Mouse (Mus musculus) embryonic stem cell, embryonic (primary cell): ENCODE results near the gene Zan.

Source experiments
- CTCF ChIA-PET, 4 experiments: fragments of 300-600 bp in 2 of 4; fragments of 350-600 bp in 2 of 4; sonication (Branson Sonifier 250); formaldehyde crosslinking; loops; one replicate each; lab custom pipeline; 2022; ENCODE audit warnings: inconsistent platforms in 2 of 4; lab: Charles Lee
- POLR2A ChIA-PET, 4 experiments: fragments of 300-600 bp in 2 of 4; fragments of 350-600 bp in 2 of 4; sonication (Branson Sonifier 250); formaldehyde crosslinking; loops; one replicate each; lab custom pipeline; 2022; ENCODE audit warnings: antibody characterized with exemption in 4 of 4, inconsistent platforms in 1 of 4; lab: Charles Lee

Zan gene

DNA sequence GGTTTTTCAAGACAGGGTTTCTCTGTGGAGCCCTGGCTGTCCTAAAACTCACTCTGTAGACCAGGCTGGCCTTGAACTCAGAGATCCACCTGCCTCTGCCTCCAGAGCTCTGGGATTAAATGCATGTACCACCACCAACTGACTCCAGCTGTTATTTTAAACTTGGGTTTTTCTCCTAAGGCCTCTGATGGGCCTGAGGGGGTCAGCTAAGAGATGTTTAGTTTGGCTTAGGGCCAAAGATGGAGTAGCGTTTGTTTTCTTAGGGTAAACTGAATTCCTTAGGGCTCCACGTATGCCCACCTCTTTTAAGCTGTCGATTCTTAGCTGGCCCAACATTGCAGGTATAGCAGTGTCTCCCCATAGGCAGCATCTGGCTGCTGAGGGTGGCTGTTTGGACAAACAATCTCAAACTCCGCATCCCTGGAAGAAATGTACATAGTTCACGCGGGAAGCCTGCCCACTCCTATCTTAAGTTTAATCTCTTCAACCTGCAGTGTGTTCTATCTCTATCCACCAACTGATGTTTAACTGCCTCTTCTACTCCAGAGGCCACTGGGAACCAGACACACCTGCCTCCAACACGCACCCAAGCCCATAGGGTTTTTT lies 134.4 kb downstream of the Zan start:
- POLR2A ChIA-PET = interaction anchor here in 1 of 4 experiments (0.7 to 1.9 kb wide), 2 partner anchors 14 to 259 kb away, joined by 3 to 5 read pairs; no protein-coding TSS in a partner anchor
- CTCF ChIA-PET = interaction anchor here in 1 of 4 experiments (0.7 kb wide), 1 partner anchor 1840 kb away, joined by 3 read pairs; no protein-coding TSS in a partner anchor

DNA sequence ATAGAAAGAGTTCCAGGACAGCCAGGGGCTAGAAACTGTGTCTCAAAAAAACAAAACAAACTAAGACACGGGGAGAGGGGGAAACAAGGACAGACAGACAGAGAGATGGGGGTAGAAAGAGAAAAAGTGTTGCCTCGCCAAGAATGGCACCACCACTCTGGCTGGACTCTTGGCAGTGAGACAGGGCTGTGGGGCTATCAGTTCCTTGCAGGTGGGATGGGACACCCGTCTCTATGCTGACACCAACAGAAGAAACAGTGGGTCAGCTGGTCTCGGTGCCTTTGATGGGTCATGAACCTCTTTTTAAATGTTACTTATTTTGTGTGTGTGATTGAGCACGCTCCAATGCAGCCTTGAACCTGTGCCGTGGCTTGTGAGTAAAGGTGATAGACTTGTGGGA lies 136.6 kb downstream of the Zan start:
- CTCF ChIA-PET = interaction anchor here in 2 of 4 experiments (0.7 to 2.0 kb wide), 2 partner anchors 9 to 14 kb away, joined by 3 to 4 read pairs; no protein-coding TSS in a partner anchor
- POLR2A ChIA-PET = interaction anchor here in 2 of 4 experiments (1.1 to 5.2 kb wide), 2 partner anchors 10 to 41 kb away, joined by 3 to 76 read pairs; partner anchors contain the start of gene Ephb4 (in 1 of the 2)

DNA sequence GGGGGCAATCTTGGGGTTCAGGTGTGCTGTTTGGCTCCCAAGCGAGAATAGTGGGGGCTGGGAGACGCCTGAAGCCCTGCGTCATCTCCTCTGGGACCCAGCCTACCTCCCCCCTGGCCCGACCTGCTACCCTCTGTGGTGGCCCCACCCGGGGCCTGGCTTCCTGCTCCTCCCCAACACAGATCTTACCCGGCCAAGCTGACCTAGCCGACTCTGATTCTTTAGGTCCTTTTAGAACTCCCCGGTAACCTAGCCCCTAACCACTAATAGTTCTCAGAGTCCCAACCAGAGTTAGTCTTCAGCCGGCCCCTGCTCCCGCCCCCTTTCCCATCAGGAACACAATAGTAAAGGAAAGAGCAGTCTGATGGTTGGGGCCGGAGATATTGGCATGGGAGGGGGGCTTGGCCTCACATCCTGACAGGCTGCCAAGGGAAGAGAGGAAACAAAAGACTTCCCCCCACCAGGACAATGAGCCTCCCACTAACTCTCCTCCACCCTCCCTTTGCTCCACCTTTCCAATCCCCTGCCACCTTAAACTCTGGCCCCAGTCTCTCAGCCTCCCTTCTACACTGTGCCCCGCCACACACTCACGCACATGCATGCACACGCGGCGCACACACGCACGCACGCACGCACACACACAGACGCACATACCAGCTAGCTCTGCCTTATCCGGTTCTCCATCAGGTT lies 137.4 kb downstream of the Zan start:
- POLR2A ChIA-PET = interaction anchor here in 3 of 4 experiments (0.6 to 7.2 kb wide), 9 partner anchors 10 to 193 kb away, joined by 3 to 76 read pairs (median 3); partner anchors contain the start of genes Ephb4 (in 3 of the 3) and Pop7 (in 1 of the 3)
- CTCF ChIA-PET = interaction anchor here in 2 of 4 experiments (0.6 to 2.0 kb wide), 4 partner anchors 10 to 163 kb away, joined by 3 to 4 read pairs (median 4); partner anchors contain the start of genes Ephb4 (in 1 of the 2) and Pop7 (in 1 of the 2)

GRCm38 (mm10) chr5:137338663-137339289 lies 138.1 kb downstream of the Zan start:
- CTCF ChIA-PET = interaction anchor here in 3 of 4 experiments (0.6 to 1.2 kb wide), 7 partner anchors 11 to 1044 kb away, joined by 3 to 4 read pairs (median 3); partner anchors contain the start of gene Ephb4 (in 1 of the 3)
- POLR2A ChIA-PET = interaction anchor here in 3 of 4 experiments (0.6 to 7.2 kb wide), 13 partner anchors 11 to 1376 kb away, joined by 3 to 76 read pairs (median 6); partner anchors contain the start of genes Ephb4 (in 3 of the 3), Pop7 (in 1 of the 3), Srrt (in 1 of the 3) and Ufsp1 (in 1 of the 3)

DNA sequence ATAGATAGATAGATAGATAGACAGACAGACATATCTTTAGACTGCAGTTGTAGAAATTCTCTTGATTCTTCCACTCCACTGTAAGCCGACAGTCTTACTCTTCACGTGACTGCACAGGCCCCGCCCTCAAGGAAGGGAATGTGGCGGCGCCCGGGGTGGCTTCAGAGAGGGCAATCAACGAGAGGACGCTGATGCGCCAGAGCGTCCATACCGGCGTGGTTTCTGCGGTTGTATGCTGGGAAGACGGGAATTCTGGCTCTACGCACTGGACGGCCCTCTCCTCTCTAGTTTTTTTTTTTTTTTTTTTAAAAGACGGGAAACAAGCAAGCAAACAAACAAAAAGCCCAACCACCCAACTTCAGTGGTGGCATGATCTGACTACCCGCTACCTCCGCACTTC lies 138.6 kb downstream of the Zan start:
- ChIA-PET CTCF (interaction anchor here (0.6 to 1.6 kb wide), 10 partner anchors 11 to 1043 kb away, joined by 3 to 10 read pairs (median 3); partner anchors contain the start of gene Ephb4 (in 1 of the 4)), POLR2A (interaction anchor here in 3 of 4 experiments (0.8 to 7.2 kb wide), 20 partner anchors 12 to 1376 kb away, joined by 3 to 76 read pairs (median 6); partner anchors contain the start of genes Ephb4 (in 3 of the 3), Pop7 (in 2 of the 3), Ache (in 1 of the 3) and Srrt (in 1 of the 3))

GRCm38 (mm10) chr5:137337190-137337589 lies 139.7 kb downstream of the Zan start:
- POLR2A ChIA-PET = interaction anchor here (0.5 to 7.2 kb wide), 47 partner anchors 12 to 1402 kb away, joined by 3 to 76 read pairs (median 4); partner anchors contain the start of genes Ephb4 (in 3 of the 4), Pop7 (in 3 of the 4), Fis1 (in 2 of the 4) and Srrt (in 2 of the 4)

DNA sequence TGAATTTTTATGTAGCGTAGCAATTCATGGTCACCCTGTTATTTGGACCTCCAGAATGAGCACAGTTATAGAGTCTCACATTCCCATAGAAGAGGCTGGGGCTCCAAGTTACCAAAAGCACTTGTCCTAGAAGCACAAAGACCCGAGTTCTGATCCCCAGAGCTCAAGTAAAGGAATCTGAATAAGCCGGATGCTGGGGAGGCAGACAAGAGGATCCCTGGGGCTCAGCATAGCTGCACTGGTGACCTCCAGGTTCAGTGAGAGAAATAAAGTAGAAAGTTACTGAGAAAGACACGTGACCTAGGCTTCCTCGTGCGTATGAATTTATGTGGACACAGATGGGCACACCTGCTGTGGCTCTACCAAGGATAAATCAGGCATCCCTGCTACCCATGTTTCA lies 141.8 kb downstream of the Zan start:
- ChIA-PET POLR2A (interaction anchor here in 3 of 4 experiments (0.6 to 7.2 kb wide), 11 partner anchors 12 to 454 kb away, joined by 3 to 60 read pairs (median 5); partner anchors contain the start of genes Ephb4 (in 2 of the 3), Fis1 (in 1 of the 3) and Pop7 (in 1 of the 3)), CTCF (interaction anchor here in 1 of 4 experiments (0.7 to 3.0 kb wide), 3 partner anchors 23 to 766 kb away, joined by 3 to 30 read pairs (median 4); partner anchors contain the start of gene Ache)

More at GRCm38 (mm10) chr5:137337190-137337589, 139.7 kb downstream of the Zan start:
- CTCF ChIA-PET = interaction anchor here in 3 of 4 experiments (0.6 to 1.7 kb wide), 13 partner anchors 12 to 862 kb away, joined by 3 to 10 read pairs (median 3); partner anchors contain the start of genes Ephb4 (in 1 of the 3) and Pop7 (in 1 of the 3)

DNA sequence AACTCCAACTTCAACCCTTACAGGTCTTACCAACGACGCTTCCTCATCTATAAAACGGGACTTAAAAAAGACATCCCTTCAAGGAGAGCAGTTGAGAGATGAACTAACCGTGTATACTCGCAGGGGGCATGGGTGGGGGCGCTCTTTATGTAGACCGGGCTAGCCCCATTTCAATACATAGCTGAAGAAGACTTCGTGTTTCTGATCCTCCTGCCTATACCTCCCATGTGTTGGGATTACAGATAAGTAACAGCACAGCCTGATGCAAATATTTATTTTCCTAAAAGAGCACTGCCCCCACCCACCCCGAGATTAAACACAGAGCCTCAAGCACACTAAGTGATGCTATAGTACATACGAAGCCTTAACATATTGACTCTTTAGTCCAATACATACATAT lies 142.5 kb downstream of the Zan start:
- CTCF ChIA-PET = interaction anchor here (0.5 to 3.0 kb wide), 26 partner anchors 10 to 426 kb away, joined by 3 to 30 read pairs (median 5); partner anchors contain the start of genes Pop7 (in 3 of the 4), Ephb4 (in 1 of the 4), Ift22 (in 1 of the 4) and Trip6 (in 1 of the 4)

DNA sequence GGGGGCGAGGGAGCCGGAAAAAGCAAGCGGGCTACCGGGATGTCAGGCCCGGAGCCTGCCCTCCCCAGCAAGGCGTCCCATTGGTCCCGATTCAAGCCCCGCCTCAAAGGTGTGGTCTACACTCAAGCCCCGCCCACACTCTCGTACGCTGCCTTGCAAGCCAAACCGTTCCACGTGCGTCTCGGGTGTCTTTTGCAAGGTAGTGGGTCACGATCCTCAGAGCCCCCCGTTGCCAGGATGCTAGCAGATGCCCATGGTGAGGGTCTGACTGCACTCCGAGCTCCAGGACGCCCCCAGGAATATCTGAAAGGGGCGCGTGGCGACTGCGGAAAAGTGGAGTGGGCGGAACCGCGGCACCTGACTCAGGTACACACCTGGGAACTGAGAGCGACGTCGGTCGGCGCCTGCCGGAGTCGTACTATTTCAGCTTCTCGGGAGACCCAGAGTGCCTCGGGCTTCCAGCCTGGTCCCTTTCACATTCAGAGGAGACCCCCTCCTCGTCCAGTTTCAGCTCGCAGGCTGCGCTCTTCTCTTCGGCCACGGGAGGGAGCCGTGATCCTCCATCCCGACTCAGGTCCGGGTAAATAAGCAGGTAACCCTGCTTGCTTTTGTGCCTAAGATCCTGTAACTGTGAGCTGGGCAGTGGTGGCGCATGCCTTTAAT lies 143.2 kb downstream of the Zan start, which contains the start of gene Slc12a9:
TSS of gene Slc12a9 (minus strand) at position 86 of the 663 bp plus-strand sequence.
- CTCF ChIA-PET = interaction anchor here (0.5 to 3.0 kb wide), 37 partner anchors 11 to 827 kb away, joined by 3 to 30 read pairs (median 4); partner anchors contain the start of genes Pop7 (in 3 of the 4), Cops6 (in 1 of the 4), Ephb4 (in 1 of the 4) and Ift22 (in 1 of the 4)
- POLR2A ChIA-PET = interaction anchor here (0.6 to 7.2 kb wide), 48 partner anchors 8 to 445 kb away, joined by 3 to 60 read pairs (median 4); partner anchors contain the start of genes Ephb4 (in 3 of the 4), Srrt (in 3 of the 4), Pcolce (in 1 of the 4) and Plod3 (in 1 of the 4)

More for the DNA sequence above, 142.5 kb downstream of the Zan start:
- POLR2A ChIA-PET = interaction anchor here (0.6 to 7.2 kb wide), 40 partner anchors 9 to 445 kb away, joined by 3 to 60 read pairs (median 4); partner anchors contain the start of genes Ephb4 (in 3 of the 4), Srrt (in 2 of the 4), Fis1 (in 1 of the 4) and Plod3 (in 1 of the 4)

- POLR2A ChIA-PET = interaction anchor here (0.6 to 7.2 kb wide), 33 partner anchors 8 to 1397 kb away, joined by 3 to 60 read pairs (median 4); partner anchors contain the start of genes Srrt (in 3 of the 4), Ephb4 (in 2 of the 4), Plod3 (in 1 of the 4) and Pop7 (in 1 of the 4)
- CTCF ChIA-PET = interaction anchor here (0.6 to 3.0 kb wide), 23 partner anchors 12 to 828 kb away, joined by 3 to 30 read pairs (median 5); partner anchors contain the start of genes Pop7 (in 2 of the 4), Cops6 (in 1 of the 4), Ephb4 (in 1 of the 4) and Trip6 (in 1 of the 4)
Observed at GRCm38 (mm10) chr5:137332857-137333511, 143.9 kb downstream of the Zan start.

GRCm38 (mm10) chr5:137330910-137331309 lies 146.0 kb downstream of the Zan start:
- CTCF ChIA-PET = no interaction called here
- POLR2A ChIA-PET = interaction anchor here in 1 of 4 experiments (0.6 to 1.1 kb wide), 2 partner anchors 25 to 84 kb away, joined by 3 read pairs; no protein-coding TSS in a partner anchor
